Mouse (Mus musculus) kidney, adult 2 months (tissue): ENCODE results near the gene Slc22a5.

Experiments
- CTCF ChIP-seq: fragments of 200-500 bp; conservative IDR thresholded peaks from 2 replicates; pipeline ENCODE4 v1.5.1; 2011; ENCODE audit warnings: low read depth, mild to moderate bottlenecking, control low read depth, low read length, moderate library complexity, mixed read lengths; ENCODE audit not compliant: insufficient read depth, insufficient read length
- POLR2A ChIP-seq: fragments of 200-500 bp; IDR thresholded peaks from one replicate; pipeline ENCODE4 v1.6.1; 2011; ENCODE audit warnings: low read depth, low read length, control low read depth

- TF ChIP-seq POLR2A: no peak
- TF ChIP-seq CTCF: no peak
Observed at GRCm38 (mm10) chr11:53896935-53897334, 5.5 kb upstream of the Slc22a5 start.
